Comparison of ENCODE assay signal across 15 mouse cellular contexts in genomic region chr1:187999121-187999520, GRCm38 (mm10).
DNase-seq lines count a peak whose midpoint lies in the region; ATAC-seq and TF ChIP-seq lines count a peak whose summit lies in the region.
"Had no signal": no experiment of that assay in that cellular context is flagged by ENCODE, and none has a peak within 500 bp of the region (broad histone marks: within the 10 kb centered on the region; RNA-seq: fewer than 3 reads in every experiment).

No protein-coding gene starts in this region.

- H3K4me3 ChIP-seq in heart, embryonic 11.5 days (ENCODE audit: low read depth, low read length), result peak overlapping the region; percentile 45
- no peak overlapping the region for H3K4me3 ChIP-seq in heart, adult 2 months
- no peak overlapping the region for H3K4me3 ChIP-seq in kidney, embryonic 16.5 days (ENCODE audit: low read length)
- H3K4me3 ChIP-seq in hindbrain, postnatal 0 days (ENCODE audit: low read length), result peak overlapping the region; percentile 25
- peak overlapping the region; percentile 5; the same call in 1 of the 2 replicates for H3K4me3 ChIP-seq in olfactory bulb, adult 2 months (ENCODE audit: insufficient read depth, low read depth, low read length)
- H3K4me3 ChIP-seq: limb, embryonic 10.5 days; megakaryocyte, embryonic 14.5 days had no signal

- no peaks in the 10 kb centered on the region for H3K79me2 ChIP-seq in heart, adult 2 months (replicated peaks; ENCODE audit: control insufficient read depth, insufficient read depth, low read length)

- peak overlapping the region; percentile 61 for H3K9ac ChIP-seq in heart, embryonic 11.5 days (ENCODE audit: low read depth, low read length)
- no peak overlapping the region for H3K9ac ChIP-seq in heart, adult 2 months (ENCODE audit: low read depth, low read length)
- H3K9ac ChIP-seq in kidney, embryonic 16.5 days (replicated peaks; ENCODE audit: low read length), result no peak overlapping the region
- H3K9ac ChIP-seq in hindbrain, postnatal 0 days (replicated peaks; ENCODE audit: low read length), result no peak overlapping the region

- H3K27ac ChIP-seq in heart, embryonic 11.5 days (ENCODE audit: low read depth, low read length), result peak overlapping the region; percentile 64; the same call in 1 of the 2 replicates
- no peak overlapping the region for H3K27ac ChIP-seq in heart, adult 2 months
- H3K27ac ChIP-seq in kidney, embryonic 16.5 days (ENCODE audit: low read length), result no peak overlapping the region
- H3K27ac ChIP-seq in hindbrain, postnatal 0 days, result no peak overlapping the region
- no peak overlapping the region for H3K27ac ChIP-seq in olfactory bulb, adult 2 months (ENCODE audit: insufficient read depth, low read depth, low read length)
- H3K27ac ChIP-seq: limb, embryonic 10.5 days had no signal

- DNase-seq in heart, adult 2 months, result no peak
- DNase-seq in kidney, postnatal 36 days, result peak; percentile 34 to 38
- DNase-seq in hindbrain, postnatal 0 days (ENCODE audit: low spot score), result no peak
- DNase-seq in adipocyte (ENCODE audit: low spot score), result no peak
- DNase-seq in layer of hippocampus, adult 9-11 months, result no peak
- DNase-seq: adrenal gland, adult 2 months; gastrocnemius, postnatal 36 days; lung, adult 18-20 months; thymus, postnatal 14 days had no signal

- TF ChIP-seq CTCF in heart, adult 2 months (IDR thresholded peaks at IDR 0.05), result no peak
- TF ChIP-seq CTCF in hindbrain, postnatal 0 days (IDR thresholded peaks at IDR 0.05; ENCODE audit: low read depth), result no peak
- no peak for TF ChIP-seq CTCF in olfactory bulb, adult 2 months (IDR thresholded peaks at IDR 0.05; ENCODE audit: insufficient read depth, low read depth, low read length)

- no peak for TF ChIP-seq EP300 in heart, adult 2 months (IDR thresholded peaks at IDR 0.05; ENCODE audit: insufficient read depth, low read depth, low read length)

- no peaks in the 10 kb centered on the region for H3K27me3 ChIP-seq in heart, embryonic 11.5 days (ENCODE audit: control insufficient read depth, insufficient read depth, low read length)
- H3K27me3 ChIP-seq in heart, adult 2 months (ENCODE audit: control insufficient read depth, insufficient read depth, low read length), result no peaks in the 10 kb centered on the region
- H3K27me3 ChIP-seq in kidney, embryonic 16.5 days (ENCODE audit: insufficient read depth, low read length), result peaks cover 33% of the 10 kb centered on the region
- H3K27me3 ChIP-seq in hindbrain, postnatal 0 days (ENCODE audit: insufficient read depth, low read length), result no peaks in the 10 kb centered on the region

- TF ChIP-seq POLR2A in heart, adult 2 months (IDR thresholded peaks at IDR 0.05; ENCODE audit: insufficient read depth, low read depth, low read length), result no peak
- TF ChIP-seq POLR2A in olfactory bulb, adult 2 months (IDR thresholded peaks at IDR 0.05; ENCODE audit: insufficient read depth, low read depth, low read length), result no peak

- peaks cover 6% of the 10 kb centered on the region; the same call in 1 of the 2 replicates for H3K4me1 ChIP-seq in heart, embryonic 11.5 days (ENCODE audit: control insufficient read depth, insufficient read depth, low read length)
- no peaks in the 10 kb centered on the region for H3K4me1 ChIP-seq in heart, adult 2 months (ENCODE audit: control insufficient read depth, insufficient read depth, low read length)
- peaks cover 5% of the 10 kb centered on the region; the same call in 1 of the 2 replicates for H3K4me1 ChIP-seq in kidney, embryonic 16.5 days (ENCODE audit: insufficient read depth, low read length)
- H3K4me1 ChIP-seq in hindbrain, postnatal 0 days (ENCODE audit: insufficient read depth, low read length), result no peaks in the 10 kb centered on the region; the same call in 1 of the 2 replicates
- peaks cover 7% of the 10 kb centered on the region; the same call in 1 of the 2 replicates for H3K4me1 ChIP-seq in olfactory bulb, adult 2 months (ENCODE audit: control insufficient read depth, insufficient read depth, low read length)

- no peaks in the 10 kb centered on the region for H3K9me3 ChIP-seq in heart, embryonic 11.5 days (replicated peaks; ENCODE audit: control insufficient read depth, low read length)
- H3K9me3 ChIP-seq in kidney, embryonic 16.5 days (ENCODE audit: low read length), result no peaks in the 10 kb centered on the region
- no peaks in the 10 kb centered on the region for H3K9me3 ChIP-seq in hindbrain, postnatal 0 days (ENCODE audit: low read length)
- H3K9me3 ChIP-seq: limb, embryonic 10.5 days; megakaryocyte, embryonic 14.5 days had no signal

- H3K4me2 ChIP-seq in heart, embryonic 11.5 days, result peak overlapping the region; percentile 63
- H3K4me2 ChIP-seq in kidney, embryonic 16.5 days (replicated peaks; ENCODE audit: low read depth, low read length), result no peak overlapping the region
- peak overlapping the region; percentile 42 for H3K4me2 ChIP-seq in hindbrain, postnatal 0 days (ENCODE audit: low read depth, low read length)

- intact Hi-C loops in heart, adult 2 months (cut with DNase I), result no loop called here

- H3K36me3 ChIP-seq in heart, embryonic 11.5 days (ENCODE audit: control insufficient read depth, insufficient read depth, low read length), result no peaks in the 10 kb centered on the region
- H3K36me3 ChIP-seq in heart, adult 2 months (ENCODE audit: control insufficient read depth, insufficient read depth, low read length), result no peaks in the 10 kb centered on the region
- H3K36me3 ChIP-seq in kidney, embryonic 16.5 days (ENCODE audit: insufficient read depth, low read length), result no peaks in the 10 kb centered on the region
- H3K36me3 ChIP-seq in hindbrain, postnatal 0 days (ENCODE audit: insufficient read depth, low read length), result no peaks in the 10 kb centered on the region
- H3K36me3 ChIP-seq: limb, embryonic 10.5 days had no signal

- 46% methylated on average over 4 of the region's 4 CpGs for WGBS in heart, embryonic 11.5 days (ENCODE audit: insufficient replicate concordance)
- WGBS in heart, adult 2 months, result 75% methylated on average over 4 of the region's 4 CpGs
- 84% methylated on average over 4 of the region's 4 CpGs for WGBS in kidney, embryonic 16.5 days
- 63% methylated on average over 4 of the region's 4 CpGs for whole genome bisulfite sequencing in hindbrain, postnatal 0 days
- 61% methylated on average over 4 of the region's 4 CpGs for WGBS in olfactory bulb, adult 2 months

- ATAC-seq in heart, embryonic 11.5 days (replicated peaks; ENCODE audit: insufficient number of reproducible peaks, low FRiP score, low TSS enrichment), result no peak
- no peak for ATAC-seq in kidney, embryonic 16.5 days (ENCODE audit: low FRiP score, low TSS enrichment)
- ATAC-seq in hindbrain, postnatal 0 days, result no peak
- ATAC-seq: CD4-positive, CD25-positive, alpha-beta regulatory T cell, adult 4 months had no signal

Comparison
In these comparisons a context has a peak if more than half of its experiments do, and no peak if none do; other contexts are left out.
1. H3K4me3 ChIP-seq: peak in heart, embryonic 11.5 days (single experiment), hindbrain, postnatal 0 days (single experiment) and olfactory bulb, adult 2 months (single experiment); none in heart, adult 2 months (single experiment) and kidney, embryonic 16.5 days (single experiment).
2. DNase-seq: peak in kidney, postnatal 36 days (2 of 2); none in heart, adult 2 months (0 of 2), hindbrain, postnatal 0 days (single experiment), adipocyte (single experiment) and layer of hippocampus, adult 9-11 months (single experiment).